Mouse (Mus musculus): ENCODE data around the gene Cyth1.

DNA sequence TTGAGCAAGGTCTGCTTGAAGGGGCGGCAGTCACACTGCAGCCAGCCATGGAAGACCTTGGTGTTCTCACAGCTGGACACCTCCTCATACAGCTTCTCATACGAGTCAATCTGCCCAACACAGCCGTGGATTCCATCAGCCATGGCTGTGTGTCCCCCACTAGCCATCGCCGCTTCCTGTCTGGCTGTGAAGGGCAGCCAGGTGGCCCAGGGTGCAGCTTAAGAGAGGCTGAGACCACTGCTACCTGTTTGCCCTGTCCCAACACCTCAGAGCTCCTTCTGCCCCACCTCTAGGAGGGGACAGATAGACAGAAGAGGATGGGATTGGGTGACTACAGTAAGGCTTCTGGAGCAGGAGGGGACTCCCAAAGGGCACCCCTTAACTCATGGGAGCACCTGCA, 145.0 kb downstream of the Cyth1 start:
- TF ChIP-seq CTCF (conservative IDR thresholded peaks at IDR 0.05; ENCODE audit: insufficient read depth, insufficient read length, low read depth, low read length) (no peak), POLR2A (IDR thresholded peaks at IDR 0.05; ENCODE audit: low read depth, low read length) (no peak)

Data from kidney, adult 2 months (tissue).